Mouse (Mus musculus) thymus, adult 2 months (tissue): ENCODE results near the gene Gm37240.
"Not testable (repeated sequence)": the region's sequence is repeated elsewhere in the genome, so short reads cannot be mapped to it uniquely, and the experiment has no call there.

Experiments used
- CTCF ChIP-seq: fragments of 200-500 bp; IDR thresholded peaks from 2 replicates; pipeline ENCODE4 v1.5.1; 2012; ENCODE audit warnings: mild to moderate bottlenecking, control low read depth, low read length, moderate library complexity, borderline replicate concordance; ENCODE audit not compliant: control insufficient read depth, poor library complexity, insufficient read depth; ENCODE audit errors: extremely low read depth
- POLR2A ChIP-seq: fragments of 200-500 bp; IDR thresholded peaks from 2 replicates; pipeline ENCODE4 v1.6.1; 2012; ENCODE audit warnings: mild to moderate bottlenecking, low read length, control low read depth, moderate library complexity; ENCODE audit not compliant: control insufficient read depth, poor library complexity, insufficient read depth; ENCODE audit errors: extremely low read depth

DNA sequence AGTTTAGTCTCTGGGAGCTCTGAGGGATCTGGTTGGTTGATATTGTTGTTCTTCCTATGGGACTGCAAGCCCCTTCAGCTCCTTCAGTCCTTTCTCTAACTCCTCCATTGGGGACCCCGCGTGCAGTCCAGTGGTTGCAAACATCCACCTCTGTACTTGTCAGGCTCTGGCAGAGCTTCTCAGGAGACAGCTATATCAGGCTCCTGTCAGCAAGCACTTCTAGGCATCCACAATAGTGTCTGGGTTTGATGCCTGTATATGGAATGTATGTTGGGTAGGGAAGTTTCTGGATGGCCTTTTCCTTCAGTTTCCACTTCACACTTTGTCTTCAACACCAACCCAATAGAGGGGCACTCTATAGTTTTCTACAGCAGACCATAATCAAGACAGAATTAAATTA, 1324.4 kb downstream of the Gm37240 start:
- not testable (repeated sequence) for TF ChIP-seq CTCF, POLR2A
